Mouse (Mus musculus): ENCODE results near the gene Washc4.

DNA sequence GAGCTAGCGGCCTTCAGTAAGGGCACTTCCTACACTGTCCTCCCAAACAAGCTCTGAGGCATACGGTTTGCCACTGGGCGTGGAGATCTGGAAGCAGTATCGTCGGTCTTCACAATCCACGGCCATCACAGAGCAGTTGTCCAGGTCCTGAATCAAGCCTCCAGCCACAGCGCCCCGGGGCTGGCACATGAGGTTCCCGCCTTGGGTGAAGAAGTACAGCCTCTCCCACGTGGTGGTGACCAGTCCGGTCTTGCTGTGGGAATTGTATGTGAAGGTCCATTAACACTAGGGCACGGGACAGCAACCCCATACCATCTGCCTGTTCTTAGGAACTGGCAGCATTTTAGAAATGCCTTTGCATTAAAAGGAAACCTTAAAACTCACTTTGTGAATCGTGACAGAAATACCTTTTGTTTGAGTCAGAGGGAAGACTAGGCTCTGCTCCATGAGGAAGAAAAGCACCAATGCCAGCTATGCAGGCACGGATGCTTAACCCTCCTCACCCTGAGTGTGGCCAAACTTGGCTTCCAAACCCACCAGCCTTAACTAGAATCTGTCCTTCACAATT is 69.2 kb downstream of the Washc4 start:
- TF ChIP-seq CTCF (IDR thresholded peaks at IDR 0.05; ENCODE audit: low read depth, low read length) = no peak
- TF ChIP-seq POLR2A (IDR thresholded peaks at IDR 0.05; ENCODE audit: extremely low read depth, insufficient read depth, low read length) = no peak
